Mouse (Mus musculus): ENCODE results near the gene Stx18. TPM values are rescaled to one million over a fixed set of nuclear protein-coding genes. Genes with fewer than 3 reads are reported as not detected.
A peak's percentile ranks its signal among the peaks of the same experiment; 100 is the strongest.

Gene Stx18
- 39.4 and 42.1 TPM in 2 replicates for polyA plus RNA-seq (2015; fragmentation: Nextera tagmentation; extraction: Ambion mirVana)

DNA sequence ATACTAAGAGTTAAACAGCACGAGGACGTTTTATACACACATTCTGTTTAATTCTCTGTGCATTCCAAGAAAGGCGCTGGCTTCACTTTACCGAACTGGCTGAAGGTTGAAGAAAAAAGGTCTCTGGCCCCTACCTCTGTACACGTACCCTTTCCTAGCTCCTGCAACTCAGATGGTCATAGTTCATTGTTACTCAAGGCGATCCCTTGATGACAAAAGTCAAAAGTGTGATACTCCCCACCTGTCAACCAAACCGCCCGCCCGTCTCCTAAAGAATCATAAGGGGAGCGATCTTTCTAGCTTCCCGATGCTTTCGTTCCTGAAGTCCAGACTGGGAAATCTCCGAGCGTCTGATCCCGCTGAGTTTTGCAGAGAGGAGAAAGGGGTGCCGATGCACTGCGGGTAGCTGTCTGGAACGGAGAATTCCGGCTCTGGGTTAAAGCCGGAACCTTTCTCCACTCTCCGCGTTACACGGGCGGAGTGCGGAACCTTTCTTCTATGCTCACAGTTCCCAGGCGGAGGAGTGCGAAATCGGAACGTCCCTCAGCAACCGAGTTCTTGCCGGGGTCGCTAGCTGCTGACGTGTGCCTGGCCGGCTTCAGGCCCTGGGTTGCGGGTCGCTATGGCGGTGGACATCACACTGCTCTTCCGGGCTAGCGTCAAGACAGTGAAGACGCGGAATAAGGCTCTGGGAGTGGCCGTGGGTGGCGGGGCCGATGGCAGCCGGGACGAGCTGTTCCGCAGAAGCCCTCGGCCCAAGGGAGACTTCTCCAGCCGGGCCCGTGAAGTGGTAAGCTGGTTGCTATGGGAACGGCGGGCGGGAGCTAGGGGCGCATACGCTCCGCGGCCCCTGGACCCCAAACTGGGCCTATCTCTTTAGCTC, at the start of gene Stx18:
Gene Stx18, plus strand, starts transcription at position 33 of the 883 bp plus-strand sequence.
- H3K4me2 ChIP-seq, result peak within 1 kb of the TSS; percentile 83
- under 1% methylated on average over 57 of the region's 57 CpGs for WGBS
- no peaks in the 10 kb centered on the region for H3K9me3 ChIP-seq
- peak within 1 kb of the TSS; percentile 83 for H3K27ac ChIP-seq (replicated peaks)
- peaks cover 24% of the 10 kb centered on the region for H3K4me1 ChIP-seq (replicated peaks)
- peak within 1 kb of the TSS; percentile 80 for H3K9ac ChIP-seq
- peak within 1 kb of the TSS; percentile 72 for H3K4me3 ChIP-seq
- no peaks in the 10 kb centered on the region for H3K27me3 ChIP-seq
- peak; percentile 97 for ATAC-seq (ENCODE audit: low read depth)
- H3K36me3 ChIP-seq, result peaks cover 5% of the 10 kb centered on the region; the same call in 1 of the 2 replicates

DNA sequence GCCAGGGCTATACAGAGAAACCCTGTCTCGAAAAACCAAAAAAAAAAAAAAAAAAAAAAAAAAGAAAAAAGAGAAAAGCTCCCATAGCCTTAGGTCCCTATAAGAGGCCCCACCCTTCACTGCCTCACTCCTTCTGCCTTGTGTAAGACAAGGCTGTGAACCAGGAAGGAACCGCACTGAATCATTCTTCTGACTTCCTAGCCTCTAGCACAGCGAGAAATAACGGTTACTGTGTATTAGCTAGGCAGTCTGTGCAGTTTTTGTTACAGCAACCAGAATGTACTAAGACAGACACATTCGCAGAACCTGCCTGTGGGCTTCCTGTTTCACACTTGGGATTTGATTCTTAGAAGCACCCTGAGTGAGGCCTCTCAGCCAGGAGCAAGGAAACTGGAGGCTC, 46.2 kb upstream of the Stx18 start:
- Histone ChIP-seq H3K4me2 (no peak overlapping the region), H3K4me3 (no peak overlapping the region), H3K4me1 (replicated peaks) (no peaks in the 10 kb centered on the region), H3K36me3 (no peaks in the 10 kb centered on the region), H3K27ac (replicated peaks) (no peak overlapping the region), H3K9me3 (no peaks in the 10 kb centered on the region), H3K9ac (no peak overlapping the region), H3K27me3 (no peaks in the 10 kb centered on the region)
- ATAC-seq (ENCODE audit: low read depth), result no peak
- WGBS, result 91% methylated on average over 5 of the region's 5 CpGs

DNA sequence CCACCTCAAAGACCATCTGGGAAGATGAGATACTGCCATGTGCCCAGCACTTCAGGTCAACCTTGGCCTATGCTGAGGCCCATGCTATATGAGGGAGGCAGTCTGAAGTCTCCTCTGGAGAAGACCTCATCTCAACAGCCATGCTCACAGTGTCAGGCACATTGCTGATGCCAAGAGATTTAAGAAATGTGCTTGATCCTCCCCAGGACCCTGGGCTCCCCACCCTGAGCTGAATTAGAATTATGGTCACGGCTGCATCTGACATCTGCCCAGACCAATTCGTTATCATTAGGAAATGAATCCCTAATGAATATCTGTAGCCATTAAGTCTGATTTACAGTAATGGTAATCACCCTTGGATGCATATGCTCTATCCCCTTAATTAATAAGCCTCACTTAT, 39.7 kb upstream of the Stx18 start:
- WGBS, result 43% methylated on average over 2 of the region's 2 CpGs
- H3K4me1 ChIP-seq (replicated peaks), result peaks cover 14% of the 10 kb centered on the region
- ATAC-seq (ENCODE audit: low read depth), result peak; percentile 76

DNA sequence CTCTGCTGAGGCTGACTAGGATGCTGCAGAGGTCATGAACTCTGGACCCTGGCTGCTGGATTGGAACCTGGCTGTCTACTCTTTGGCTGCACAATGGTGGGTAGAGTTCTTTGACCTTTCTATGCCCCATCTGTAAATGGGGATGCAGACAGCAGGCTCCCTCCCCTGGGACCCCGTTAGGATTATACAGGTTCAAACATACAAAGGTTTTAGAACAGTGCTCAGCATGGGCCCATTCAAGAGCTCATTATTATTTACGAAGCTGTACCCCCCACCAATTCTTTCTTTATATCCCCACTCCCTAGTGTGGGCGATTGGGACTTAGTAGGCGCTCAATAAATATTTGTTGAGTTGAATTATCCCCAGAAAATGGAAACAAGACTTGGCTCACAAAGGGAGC, 36.0 kb upstream of the Stx18 start:
- no peak for ATAC-seq (ENCODE audit: low read depth)
- Histone ChIP-seq H3K4me1 (replicated peaks) (peaks cover 27% of the 10 kb centered on the region), H3K4me2 (no peak overlapping the region), H3K9me3 (no peaks in the 10 kb centered on the region), H3K9ac (no peak overlapping the region), H3K27me3 (peaks cover 14% of the 10 kb centered on the region), H3K27ac (replicated peaks) (no peak overlapping the region), H3K4me3 (no peak overlapping the region), H3K36me3 (no peaks in the 10 kb centered on the region)
- 13% methylated on average over 4 of the region's 4 CpGs for WGBS

More for the DNA sequence above, 39.7 kb upstream of the Stx18 start:
- Histone ChIP-seq H3K27me3 (peaks cover 7% of the 10 kb centered on the region), H3K9me3 (no peaks in the 10 kb centered on the region), H3K4me2 (no peak overlapping the region), H3K4me3 (no peak overlapping the region), H3K27ac (replicated peaks) (no peak overlapping the region), H3K9ac (no peak overlapping the region), H3K36me3 (no peaks in the 10 kb centered on the region)

DNA sequence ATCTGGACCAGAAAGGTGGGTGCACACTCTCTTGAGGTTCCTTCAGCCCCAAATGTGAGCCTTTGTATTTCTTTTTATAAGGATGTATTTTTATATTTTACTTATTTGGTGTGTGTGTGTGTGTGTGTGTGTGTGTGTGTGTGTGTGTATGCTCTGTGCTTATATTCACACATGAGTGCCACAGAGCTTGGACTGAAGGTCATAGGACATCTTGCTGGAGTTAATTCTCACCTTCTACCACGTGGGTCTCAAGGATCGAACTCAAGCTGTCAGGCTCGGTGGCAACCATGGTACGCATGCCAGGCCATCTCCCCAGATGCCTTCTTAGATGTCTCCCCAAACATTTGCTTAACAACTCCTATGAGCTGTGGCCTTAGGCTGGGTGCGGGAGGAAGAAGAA, 33.8 kb upstream of the Stx18 start:
- H3K36me3 ChIP-seq, result no peaks in the 10 kb centered on the region
- H3K4me2 ChIP-seq, result no peak overlapping the region
- no peak for ATAC-seq (ENCODE audit: low read depth)
- no peak overlapping the region for H3K27ac ChIP-seq (replicated peaks)
- 89% methylated on average over 5 of the region's 5 CpGs for WGBS
- no peak overlapping the region for H3K4me3 ChIP-seq
- peaks cover 7% of the 10 kb centered on the region for H3K27me3 ChIP-seq
- H3K9me3 ChIP-seq, result no peaks in the 10 kb centered on the region
- H3K9ac ChIP-seq, result no peak overlapping the region
- H3K4me1 ChIP-seq (replicated peaks), result peaks cover 17% of the 10 kb centered on the region

DNA sequence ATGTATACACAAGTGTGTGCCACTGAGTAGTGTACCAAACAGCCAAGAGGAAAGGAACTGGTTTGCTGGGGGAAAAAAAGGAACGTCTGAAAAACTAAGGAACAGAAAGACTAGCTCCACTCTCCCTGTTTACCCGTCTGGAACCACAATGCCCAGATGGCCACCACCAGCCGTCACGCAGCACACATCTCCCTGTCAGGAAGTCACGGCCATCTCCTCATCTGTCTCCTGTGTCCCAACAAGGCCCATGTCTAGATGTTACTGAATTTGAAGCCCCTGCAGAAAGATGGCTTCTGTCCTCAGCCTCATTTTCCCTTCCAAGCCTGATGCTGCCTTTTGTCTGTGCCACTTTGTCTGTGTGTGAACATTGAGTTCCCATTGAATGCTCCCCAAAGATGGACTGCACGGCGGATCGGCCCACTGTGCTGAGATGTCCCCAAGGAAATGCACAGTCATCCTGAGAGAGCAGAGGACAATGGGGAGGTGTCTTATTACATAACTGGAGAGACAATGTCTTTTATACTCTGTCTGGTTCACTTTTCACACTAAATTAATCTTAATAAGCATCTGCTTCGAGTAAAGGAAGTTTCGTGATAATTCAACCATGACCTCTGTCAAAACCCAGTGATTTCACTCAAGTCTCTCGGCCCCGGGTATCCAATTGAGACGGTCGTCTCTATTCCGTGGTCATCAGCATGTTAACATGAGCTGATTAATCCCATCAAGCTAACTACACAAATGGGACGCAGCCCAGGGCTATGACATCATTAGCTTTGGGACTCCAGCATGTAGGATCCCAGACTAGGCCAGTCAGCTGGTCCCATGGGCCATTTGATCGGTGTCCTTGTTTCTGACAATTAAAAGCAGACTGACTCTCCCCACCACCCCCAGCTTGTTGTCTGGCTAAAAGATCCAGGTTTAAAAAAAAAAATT, 31.9 kb upstream of the Stx18 start:
- 27% methylated on average over 17 of the region's 17 CpGs for WGBS
- no peaks in the 10 kb centered on the region for H3K9me3 ChIP-seq
- 0 out of 2 replicates have a peak, but pooled peaks have one; percentile 53 for ATAC-seq (ENCODE audit: low read depth)
- H3K36me3 ChIP-seq, result no peaks in the 10 kb centered on the region
- H3K9ac ChIP-seq, result no peak overlapping the region
- peaks cover 17% of the 10 kb centered on the region for H3K4me1 ChIP-seq (replicated peaks)
- H3K27me3 ChIP-seq, result peaks cover 7% of the 10 kb centered on the region; the same call in 1 of the 2 replicates
- no peak overlapping the region for H3K4me3 ChIP-seq
- H3K27ac ChIP-seq (replicated peaks), result no peak overlapping the region
- no peak overlapping the region for H3K4me2 ChIP-seq

DNA sequence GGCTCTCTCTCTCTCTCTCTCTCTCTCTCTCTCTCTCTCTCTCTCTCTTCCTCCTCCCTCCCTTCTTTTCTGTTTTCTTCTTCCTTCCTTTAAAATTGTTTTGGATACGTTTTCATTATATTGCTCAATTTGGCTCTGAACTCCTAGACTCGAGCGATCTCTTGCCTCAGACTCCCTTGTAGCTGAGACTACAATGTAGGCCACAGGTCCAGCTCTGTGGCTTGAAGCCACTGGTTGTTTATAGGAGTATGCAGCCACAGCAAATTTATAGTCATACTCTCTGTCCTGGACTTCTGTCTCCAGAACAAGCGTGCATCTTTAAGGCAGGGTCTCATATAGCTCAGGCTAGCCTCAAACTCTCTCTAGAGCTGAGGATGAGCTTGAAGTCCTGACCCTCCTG, 29.5 kb upstream of the Stx18 start:
- Histone ChIP-seq H3K9me3 (no peaks in the 10 kb centered on the region), H3K4me1 (replicated peaks) (peaks cover 13% of the 10 kb centered on the region), H3K27me3 (0 out of 2 replicates have a peak, but pooled peaks cover 7% of the 10 kb centered on the region), H3K27ac (replicated peaks) (no peak overlapping the region), H3K4me2 (no peak overlapping the region), H3K4me3 (no peak overlapping the region), H3K9ac (no peak overlapping the region), H3K36me3 (no peaks in the 10 kb centered on the region)
- no peak for ATAC-seq (ENCODE audit: low read depth)
- 85% methylated on average over 4 of the region's 4 CpGs for WGBS

DNA sequence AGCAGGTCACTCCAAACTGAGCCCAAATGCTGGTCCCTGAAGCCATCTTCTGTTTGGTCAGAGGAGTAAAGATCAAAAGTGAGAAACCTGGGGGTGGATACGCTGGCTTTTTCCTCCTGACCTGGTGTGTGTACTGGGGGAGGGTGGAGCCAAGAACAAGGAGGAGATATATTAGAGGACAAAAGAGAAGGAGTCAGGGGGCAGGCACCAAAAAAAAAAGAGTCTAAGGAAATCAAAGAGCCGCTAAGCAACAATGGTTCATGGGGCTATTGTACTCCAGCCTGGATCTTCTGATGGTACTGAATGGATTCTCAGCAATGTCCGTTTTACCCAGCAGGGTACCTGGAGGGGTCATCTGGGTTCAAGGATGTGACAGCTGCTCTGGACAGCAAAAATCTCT, 23.6 kb upstream of the Stx18 start:
- Histone ChIP-seq H3K4me2 (no peak overlapping the region), H3K9ac (no peak overlapping the region), H3K27ac (replicated peaks) (no peak overlapping the region), H3K9me3 (0 out of 2 replicates have a peak, but pooled peaks cover 3% of the 10 kb centered on the region), H3K36me3 (no peaks in the 10 kb centered on the region), H3K4me1 (replicated peaks) (no peaks in the 10 kb centered on the region), H3K4me3 (no peak overlapping the region), H3K27me3 (no peaks in the 10 kb centered on the region)
- 12% methylated on average over 3 of the region's 3 CpGs for WGBS
- ATAC-seq (ENCODE audit: low read depth), result no peak

DNA sequence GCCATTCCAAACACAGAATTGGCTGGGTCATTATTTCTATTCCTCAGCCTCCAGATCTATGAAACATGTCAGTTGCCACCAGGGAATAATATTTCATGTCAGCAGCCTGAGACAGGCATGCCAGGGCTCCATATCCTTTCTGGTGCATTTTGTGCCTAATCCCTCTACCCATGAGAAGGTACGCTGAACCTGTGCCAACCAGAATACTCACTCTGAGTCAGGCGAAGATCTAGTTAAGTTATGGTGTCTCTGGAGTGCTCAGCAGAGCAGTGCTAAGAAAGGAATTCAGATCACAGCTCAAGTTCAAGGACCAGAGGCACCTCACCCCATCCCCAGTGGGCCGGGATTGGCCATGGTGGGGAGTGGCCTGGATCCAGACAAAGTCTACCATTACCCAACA, 21.6 kb upstream of the Stx18 start:
- H3K4me3 ChIP-seq, result no peak overlapping the region
- no peak for ATAC-seq (ENCODE audit: low read depth)
- 0 out of 2 replicates have a peak, but pooled peaks cover 6% of the 10 kb centered on the region for H3K9me3 ChIP-seq
- no peak overlapping the region for H3K4me2 ChIP-seq
- 87% methylated on average over 3 of the region's 3 CpGs for WGBS
- no peaks in the 10 kb centered on the region for H3K4me1 ChIP-seq (replicated peaks)
- H3K27ac ChIP-seq (replicated peaks), result no peak overlapping the region
- no peak overlapping the region for H3K9ac ChIP-seq
- no peaks in the 10 kb centered on the region for H3K36me3 ChIP-seq
- H3K27me3 ChIP-seq, result no peaks in the 10 kb centered on the region

DNA sequence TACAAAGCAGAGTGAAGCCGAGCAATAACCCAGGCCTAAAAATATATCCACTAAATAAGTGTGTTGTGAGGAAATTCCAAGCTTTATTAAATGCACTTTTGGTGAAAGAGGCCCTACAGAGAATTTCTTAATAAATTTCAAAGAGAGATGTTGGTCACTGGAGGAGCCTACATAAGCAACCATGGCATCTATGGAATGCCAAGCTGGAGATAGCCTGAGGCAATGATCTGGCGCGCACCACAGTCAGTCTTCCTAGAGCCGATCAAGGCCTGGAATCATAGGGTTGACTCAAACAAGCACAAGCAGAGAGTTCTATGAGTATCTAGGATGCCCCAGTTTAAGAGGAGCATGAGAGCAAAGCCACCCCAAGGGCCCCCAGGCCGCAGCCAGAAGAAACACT, 10.9 kb upstream of the Stx18 start:
- peaks cover under 1% of the 10 kb centered on the region; the same call in 1 of the 2 replicates for H3K27me3 ChIP-seq
- H3K27ac ChIP-seq (replicated peaks), result no peak overlapping the region
- no peak for ATAC-seq (ENCODE audit: low read depth)
- H3K4me3 ChIP-seq, result no peak overlapping the region
- no peaks in the 10 kb centered on the region for H3K4me1 ChIP-seq (replicated peaks)
- no peak overlapping the region for H3K9ac ChIP-seq
- H3K4me2 ChIP-seq, result no peak overlapping the region
- no peaks in the 10 kb centered on the region for H3K36me3 ChIP-seq
- no peaks in the 10 kb centered on the region for H3K9me3 ChIP-seq
- WGBS, result 83% methylated on average over 5 of the region's 5 CpGs

DNA sequence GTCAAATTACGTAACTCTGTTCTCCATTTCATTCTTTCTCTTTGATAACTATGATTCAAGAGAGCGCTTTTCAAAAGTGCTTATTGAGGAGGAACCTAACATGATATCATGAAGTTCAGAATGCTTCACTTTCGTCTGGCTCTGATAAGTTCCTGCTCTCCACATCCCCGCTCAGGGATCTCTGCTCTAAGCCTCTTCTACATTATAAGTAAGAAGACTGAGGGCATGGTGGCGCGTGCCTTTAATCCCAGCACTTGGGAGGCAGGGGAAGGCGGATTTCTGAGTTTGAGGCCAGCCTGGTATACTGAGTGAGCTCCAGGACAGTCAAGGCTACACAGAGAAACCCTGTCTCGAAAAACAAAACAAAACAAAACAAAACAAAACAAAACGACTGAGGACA, 268 bp upstream of the Stx18 start:
- peak overlapping the region; percentile 80 for H3K9ac ChIP-seq
- H3K27me3 ChIP-seq, result no peaks in the 10 kb centered on the region
- H3K4me3 ChIP-seq, result peak overlapping the region; percentile 72
- H3K9me3 ChIP-seq, result no peaks in the 10 kb centered on the region
- ATAC-seq (ENCODE audit: low read depth), result peak; percentile 24; the same call in 1 of the 2 replicates
- no peak overlapping the region for H3K27ac ChIP-seq (replicated peaks)
- peak overlapping the region; percentile 83 for H3K4me2 ChIP-seq
- H3K4me1 ChIP-seq (replicated peaks), result peaks cover 24% of the 10 kb centered on the region
- WGBS, result 24% methylated on average over 9 of the region's 9 CpGs
- peaks cover 5% of the 10 kb centered on the region; the same call in 1 of the 2 replicates for H3K36me3 ChIP-seq

DNA sequence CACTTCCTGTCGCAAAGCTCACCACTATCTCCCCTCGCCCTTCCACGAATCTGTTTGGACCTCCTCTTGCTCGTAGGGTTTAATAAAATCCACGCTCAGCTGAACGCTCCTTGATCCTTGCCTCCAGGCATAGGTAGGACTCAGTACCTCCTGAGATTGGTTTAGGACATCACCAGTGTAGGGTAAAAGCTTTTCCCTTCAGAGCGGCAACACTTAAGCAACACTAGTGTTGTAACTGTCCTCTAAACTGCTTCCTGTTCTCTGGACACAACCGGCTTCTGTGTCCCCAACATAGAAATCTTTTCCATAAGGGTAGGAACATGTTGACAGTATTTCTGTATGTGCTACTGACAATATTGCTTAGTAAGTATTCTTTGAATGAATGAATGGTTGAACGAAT, 1.3 kb downstream of the Stx18 start:
- Histone ChIP-seq H3K9ac (peak overlapping the region; percentile 80), H3K9me3 (no peaks in the 10 kb centered on the region), H3K4me3 (peak overlapping the region; percentile 72), H3K27me3 (no peaks in the 10 kb centered on the region), H3K36me3 (peaks cover 5% of the 10 kb centered on the region; the same call in 1 of the 2 replicates), H3K4me2 (peak overlapping the region; percentile 83), H3K4me1 (replicated peaks) (peaks cover 24% of the 10 kb centered on the region), H3K27ac (replicated peaks) (peak overlapping the region; percentile 25; the same call in 1 of the 2 replicates)
- ATAC-seq (ENCODE audit: low read depth), result no peak
- 37% methylated on average over 9 of the region's 9 CpGs for WGBS

Measured in neural tube, embryonic 13.5 days (tissue).